Mouse (Mus musculus) midbrain, embryonic 11.5 days (tissue): ENCODE results near the gene Crtac1. TPM values are rescaled to one million over a fixed set of nuclear protein-coding genes. Genes with fewer than 3 reads are reported as not detected.

Experiments
- ATAC-seq: fragments of 200-750 bp; cut with Nextera tagmentation; 2 replicates; pipeline ENCODE4 v1.8.0; 2017; ENCODE audit warnings: moderate TSS enrichment, moderate library complexity; ENCODE audit not compliant: low FRiP score
- DNase-seq: peaks from one replicate; pipeline ENCODE4 v3.0.0; 2015; ENCODE audit warnings: low spot score; ENCODE audit errors: missing footprints
- H3K27ac ChIP-seq: fragments of 300-500 bp; sonication (generic); 2 replicates; pipeline ENCODE4 v1.5.1; 2014; ENCODE audit warnings: low read depth, low read length
- H3K27me3 ChIP-seq: fragments of 300-500 bp; sonication (generic); 2 replicates; pipeline ENCODE4 v1.6.1; 2014; ENCODE audit warnings: mild to moderate bottlenecking, low read length, moderate library complexity, mixed read lengths; ENCODE audit not compliant: control insufficient read depth, insufficient read depth
- H3K36me3 ChIP-seq: fragments of 300-500 bp; sonication (generic); 2 replicates; pipeline ENCODE4 v1.6.1; 2014; ENCODE audit warnings: mild to moderate bottlenecking, low read length, moderate library complexity, mixed read lengths; ENCODE audit not compliant: control insufficient read depth, insufficient read depth
- H3K4me1 ChIP-seq: fragments of 300-500 bp; sonication (generic); 2 replicates; pipeline ENCODE4 v1.6.1; 2014; ENCODE audit warnings: low read length; ENCODE audit not compliant: control insufficient read depth, insufficient read depth
- H3K4me2 ChIP-seq: fragments of 300-500 bp; sonication (generic); 2 replicates; pipeline ENCODE4 v1.6.1; 2014; ENCODE audit warnings: mild to moderate bottlenecking, moderate library complexity
- H3K4me3 ChIP-seq: fragments of 300-500 bp; sonication (generic); 2 replicates; pipeline ENCODE4 v1.5.1; 2014; ENCODE audit warnings: low read depth, low read length
- H3K9ac ChIP-seq: fragments of 300-500 bp; sonication (generic); 2 replicates; pipeline ENCODE4 v1.6.1; 2014; ENCODE audit warnings: low read length
- H3K9me3 ChIP-seq: fragments of 300-500 bp; sonication (generic); 2 replicates; pipeline ENCODE4 v1.6.1; 2016; ENCODE audit warnings: low read length; ENCODE audit not compliant: control insufficient read depth
- WGBS: fragments of 180-500 bp; shearing (Covaris S2); extraction: QIAGEN DNeasy Blood & Tissue Kit; methylation state at CpG from one replicate; pipeline ENCODE4 v1.1.7; 2014; 5-methylcytosine and 5-hydroxymethylcytosine counted together
- polyA plus RNA-seq: library from polyadenylated mRNA; unstranded; fragments of >200 nt; fragmentation: Nextera tagmentation; extraction: Ambion mirVana; gene quantifications from 2 replicates; pipeline ENCODE4 v1.2.1, GENCODE M21; 2014

Crtac1 gene
- polyA plus RNA-seq, 1 experiment from 2014 or later = 3.3 TPM

DNA sequence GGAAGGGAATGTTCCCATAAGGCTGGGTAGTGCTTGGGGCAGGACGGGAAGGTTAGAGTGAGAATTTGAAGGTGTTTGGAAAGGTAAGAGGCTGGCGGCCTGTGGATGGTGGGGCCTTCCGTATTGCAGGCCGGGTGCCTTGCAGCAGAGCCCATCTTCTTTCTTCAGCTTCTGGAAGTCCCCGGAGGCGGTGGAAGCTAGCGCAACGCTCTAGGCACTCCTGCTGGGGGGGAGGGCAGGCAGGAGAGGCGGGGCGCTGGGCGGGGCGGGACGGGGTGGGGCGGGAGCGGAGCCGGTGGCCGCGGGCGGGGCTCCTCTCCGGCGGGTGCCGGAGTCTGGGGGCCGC lies 176.2 kb downstream of the Crtac1 start:
- Histone ChIP-seq H3K4me2 (peak overlapping the region; percentile 76), H3K27ac (no peak overlapping the region), H3K4me3 (peak overlapping the region; percentile 42), H3K36me3 (no peaks in the 10 kb centered on the region), H3K9ac (peak overlapping the region; percentile 51), H3K9me3 (no peaks in the 10 kb centered on the region), H3K27me3 (peaks cover 4% of the 10 kb centered on the region; the same call in 1 of the 2 replicates), H3K4me1 (no peaks in the 10 kb centered on the region; the same call in 1 of the 2 replicates)
- DNase-seq (no peak), ATAC-seq (peak; percentile 76)
- WGBS = 2% methylated on average over 21 of the region's 23 CpGs

DNA sequence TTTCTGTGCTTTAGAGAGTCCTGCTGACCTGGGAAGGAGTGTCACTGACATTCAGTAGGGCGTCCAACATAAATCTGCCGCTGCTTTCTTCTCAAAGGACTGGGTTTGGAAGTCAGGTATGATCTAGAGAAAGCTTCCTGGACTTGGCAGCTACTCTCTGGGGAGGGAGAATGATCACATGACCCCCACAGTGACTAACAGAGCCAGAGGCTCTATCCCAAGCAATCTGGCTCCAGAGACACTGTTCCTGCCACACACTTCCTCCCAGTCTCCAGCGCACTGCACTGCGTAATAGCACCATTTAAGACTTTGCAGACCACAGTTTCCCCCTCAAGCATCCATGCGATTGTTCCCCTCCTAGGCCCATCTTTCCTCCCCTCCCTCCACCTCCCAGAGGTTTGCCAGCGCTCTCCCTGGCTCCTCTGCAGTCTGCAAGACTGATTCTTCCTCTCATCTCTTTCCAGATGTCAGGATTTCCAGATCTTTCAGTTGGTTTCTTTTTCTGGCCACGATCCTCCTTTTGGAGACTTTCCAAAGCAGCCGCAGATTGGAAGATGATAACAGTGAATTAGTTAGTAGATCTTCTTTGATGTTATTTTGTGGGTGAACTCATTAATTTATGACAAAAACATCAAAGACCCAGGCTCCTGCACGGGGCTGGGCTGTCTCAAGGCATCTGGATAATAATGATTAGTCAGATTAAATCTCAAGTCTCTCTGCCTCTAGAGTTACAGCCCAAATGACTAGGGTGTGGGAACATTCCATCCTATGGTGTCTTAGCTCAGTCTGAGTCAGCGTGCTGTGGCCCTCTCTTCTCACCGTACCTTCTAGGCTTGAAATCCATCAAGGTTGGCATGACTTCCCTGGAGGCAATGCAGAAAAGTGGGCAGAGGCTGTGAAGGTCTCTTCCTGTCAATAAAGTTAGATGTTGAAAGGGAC lies 181.3 kb downstream of the Crtac1 start:
- Histone ChIP-seq H3K27me3 (peaks cover 4% of the 10 kb centered on the region; the same call in 1 of the 2 replicates), H3K4me2 (no peak overlapping the region), H3K9ac (no peak overlapping the region), H3K4me1 (no peaks in the 10 kb centered on the region; the same call in 1 of the 2 replicates), H3K27ac (no peak overlapping the region), H3K4me3 (no peak overlapping the region), H3K9me3 (no peaks in the 10 kb centered on the region), H3K36me3 (no peaks in the 10 kb centered on the region)
- 74% methylated on average over 11 of the region's 11 CpGs for WGBS
- ATAC-seq (no peak), DNase-seq (no peak)

DNA sequence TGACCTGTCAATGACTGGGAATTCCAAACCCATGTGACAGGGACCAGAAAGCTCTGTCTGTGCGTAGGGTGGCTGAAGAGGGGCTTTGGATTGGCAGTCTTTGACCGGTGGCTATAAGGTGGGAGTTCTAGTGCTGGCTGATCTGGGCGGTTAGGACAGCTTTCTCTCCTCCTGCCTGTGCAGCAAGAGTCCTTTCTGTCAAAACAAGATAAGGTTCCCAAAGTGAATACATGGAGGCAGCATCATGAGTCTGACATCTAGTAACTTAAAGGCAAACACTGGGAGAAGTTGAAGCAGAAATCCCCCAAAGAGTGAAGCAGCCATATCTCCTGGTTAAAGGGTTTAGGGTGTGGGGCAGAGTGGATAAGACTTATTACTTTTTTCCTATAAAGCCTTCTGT lies 184.1 kb downstream of the Crtac1 start, which contains the start of gene Golga7b:
TSS of gene Golga7b (plus strand) at position 56 of the 400 bp plus-strand sequence.
- no peak within 1 kb of the TSS for H3K4me3 ChIP-seq
- H3K27ac ChIP-seq = no peak within 1 kb of the TSS
- ATAC-seq (no peak), DNase-seq (no peak)
- H3K27me3 ChIP-seq = no peaks in the 10 kb centered on the region
- no peak within 1 kb of the TSS for H3K9ac ChIP-seq
- no peaks in the 10 kb centered on the region for H3K36me3 ChIP-seq
- H3K4me2 ChIP-seq = no peak within 1 kb of the TSS
- no peaks in the 10 kb centered on the region for H3K4me1 ChIP-seq
- 83% methylated on average over 3 of the region's 3 CpGs for WGBS
- no peaks in the 10 kb centered on the region for H3K9me3 ChIP-seq

DNA sequence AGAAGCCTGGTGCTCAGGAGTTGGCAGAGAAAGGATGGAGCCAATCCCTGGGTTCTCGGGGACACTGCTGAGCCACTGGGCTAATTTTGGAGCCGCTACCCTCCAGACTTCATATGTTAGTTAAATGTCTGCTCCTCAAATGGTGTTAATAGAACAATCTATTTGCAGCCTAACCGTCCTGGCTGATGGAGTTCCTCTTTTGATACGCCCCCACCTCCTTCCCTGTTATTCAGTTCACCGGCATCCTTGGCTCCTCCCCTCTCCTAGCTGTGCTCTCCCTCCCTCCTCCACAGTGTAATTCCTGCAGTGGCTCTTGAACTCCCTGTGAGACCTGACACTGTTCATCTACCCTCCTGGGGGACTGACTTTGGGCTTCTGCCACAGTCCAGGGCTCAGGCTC lies 185.0 kb downstream of the Crtac1 start:
- H3K27ac ChIP-seq = no peak overlapping the region
- H3K9me3 ChIP-seq = no peaks in the 10 kb centered on the region
- ATAC-seq (no peak), DNase-seq (no peak)
- no peaks in the 10 kb centered on the region for H3K27me3 ChIP-seq
- H3K4me2 ChIP-seq = no peak overlapping the region
- no peak overlapping the region for H3K4me3 ChIP-seq
- no peaks in the 10 kb centered on the region for H3K36me3 ChIP-seq
- no peaks in the 10 kb centered on the region for H3K4me1 ChIP-seq
- H3K9ac ChIP-seq = no peak overlapping the region
- WGBS = 63% methylated on average over 5 of the region's 5 CpGs

DNA sequence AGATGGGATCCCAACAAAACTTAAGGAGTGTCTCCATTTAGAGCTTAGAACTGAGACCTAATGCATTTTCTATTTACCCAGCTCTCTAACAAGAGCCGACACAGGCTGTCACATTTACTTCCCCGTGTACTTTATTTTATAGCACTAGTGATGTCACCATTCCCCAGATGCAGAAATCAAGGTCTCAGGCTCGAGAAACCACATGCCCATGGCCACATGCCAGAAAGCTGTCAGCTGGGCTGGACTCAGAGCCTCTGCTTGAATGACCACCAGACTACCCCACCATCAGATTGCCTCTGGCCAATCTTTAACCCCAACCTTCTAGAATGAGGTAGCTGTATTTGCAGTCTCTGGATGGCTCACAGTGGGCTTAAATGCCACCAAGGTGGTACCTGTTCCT lies 188.2 kb downstream of the Crtac1 start:
- H3K36me3 ChIP-seq = no peaks in the 10 kb centered on the region
- no peaks in the 10 kb centered on the region for H3K27me3 ChIP-seq
- no peak overlapping the region for H3K4me3 ChIP-seq
- no peak overlapping the region for H3K9ac ChIP-seq
- H3K4me2 ChIP-seq = no peak overlapping the region
- no peak for DNase-seq
- no peaks in the 10 kb centered on the region for H3K4me1 ChIP-seq
- WGBS = 79% methylated on average over 3 of the region's 3 CpGs
- H3K27ac ChIP-seq = no peak overlapping the region
- no peak for ATAC-seq
- no peaks in the 10 kb centered on the region for H3K9me3 ChIP-seq

DNA sequence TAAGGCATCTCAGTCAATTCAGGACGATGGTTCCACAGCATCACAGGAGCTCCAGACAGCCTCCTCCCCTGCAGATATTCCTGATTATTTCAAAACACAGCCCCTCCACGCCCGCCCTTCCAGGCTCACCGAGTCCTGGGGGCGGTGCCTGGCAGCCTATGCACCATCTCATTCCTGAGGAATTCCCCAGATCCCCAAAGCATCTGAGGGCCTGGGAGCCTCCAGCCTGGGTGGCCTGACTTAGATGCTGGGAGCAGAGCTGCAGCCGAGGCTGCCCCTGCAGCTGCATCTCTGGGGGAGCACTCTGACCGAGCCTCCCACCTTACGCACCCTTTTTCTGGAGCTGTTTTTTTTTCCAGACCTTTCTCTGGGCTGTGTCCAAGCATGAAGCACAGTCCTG lies 190.7 kb downstream of the Crtac1 start:
- no peak overlapping the region for H3K9ac ChIP-seq
- no peaks in the 10 kb centered on the region for H3K36me3 ChIP-seq

DNA sequence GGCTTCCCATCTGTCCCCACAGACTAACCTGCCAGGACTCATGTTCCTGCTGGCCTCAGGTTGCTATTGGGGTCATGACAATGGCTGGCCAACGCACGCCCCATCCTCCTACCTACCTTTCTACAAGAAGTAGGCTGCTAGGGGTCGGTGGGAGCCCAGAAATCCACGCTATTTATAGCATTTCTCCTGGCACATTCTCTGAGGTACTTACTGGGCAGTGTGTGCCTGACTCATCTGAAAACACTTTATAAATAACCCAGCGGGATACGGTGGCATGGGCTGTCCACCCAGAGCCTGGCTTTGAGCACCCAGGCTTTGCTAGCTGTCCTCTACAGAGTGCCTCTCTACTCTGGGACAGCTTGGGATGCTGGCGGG lies 193.3 kb downstream of the Crtac1 start:
- Histone ChIP-seq H3K36me3 (no peaks in the 10 kb centered on the region), H3K4me1 (no peaks in the 10 kb centered on the region), H3K9me3 (no peaks in the 10 kb centered on the region), H3K27me3 (no peaks in the 10 kb centered on the region), H3K9ac (no peak overlapping the region), H3K4me2 (no peak overlapping the region), H3K27ac (no peak overlapping the region), H3K4me3 (no peak overlapping the region)
- WGBS = 66% methylated on average over 7 of the region's 7 CpGs
- ATAC-seq = no peak
- no peak for DNase-seq

More for the DNA sequence above, 190.7 kb downstream of the Crtac1 start:
- ATAC-seq (no peak), DNase-seq (no peak)
- Histone ChIP-seq H3K4me3 (no peak overlapping the region), H3K9me3 (no peaks in the 10 kb centered on the region), H3K27ac (no peak overlapping the region), H3K27me3 (no peaks in the 10 kb centered on the region), H3K4me2 (no peak overlapping the region), H3K4me1 (no peaks in the 10 kb centered on the region)
- WGBS = 51% methylated on average over 8 of the region's 8 CpGs

DNA sequence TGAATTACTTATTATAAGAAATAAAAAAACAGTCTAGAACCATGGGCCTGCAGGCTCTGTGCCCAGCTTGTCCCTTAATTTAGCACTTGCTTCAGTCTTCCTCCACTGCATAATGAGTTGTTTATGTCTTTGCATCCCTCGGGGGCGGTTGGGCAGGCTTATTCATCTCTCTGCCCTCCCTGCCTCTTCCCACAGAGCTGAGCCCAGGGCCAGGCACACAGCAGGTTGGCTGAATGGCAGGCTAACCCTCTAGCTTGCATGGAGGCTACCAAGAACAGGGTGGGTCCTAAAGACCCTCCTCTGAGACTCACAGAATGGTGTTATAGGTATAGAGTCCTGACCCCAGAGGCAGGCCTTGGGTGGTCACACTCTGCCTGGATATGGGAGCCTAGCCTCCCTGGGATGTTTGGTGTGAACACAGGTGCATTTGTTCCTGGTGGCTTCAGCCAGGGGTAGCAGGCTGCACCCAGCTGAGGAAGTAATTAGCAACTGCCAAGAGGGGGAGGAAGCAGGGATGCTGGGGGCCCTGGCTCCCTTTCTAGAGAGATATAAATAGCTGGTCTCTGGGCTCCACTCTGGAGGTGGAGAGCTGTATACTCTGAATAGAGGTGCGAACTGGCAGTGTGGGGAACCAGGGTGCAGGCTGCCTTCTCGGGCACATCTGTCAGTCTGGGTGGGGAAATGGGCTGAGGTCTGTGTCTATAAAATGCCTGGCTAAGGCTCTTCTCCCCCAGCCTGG lies 193.8 kb downstream of the Crtac1 start:
- ATAC-seq = no peak
- no peaks in the 10 kb centered on the region for H3K4me1 ChIP-seq
- 26% methylated on average over 4 of the region's 4 CpGs for WGBS
- no peak overlapping the region for H3K9ac ChIP-seq
- no peaks in the 10 kb centered on the region for H3K27me3 ChIP-seq
- H3K27ac ChIP-seq = no peak overlapping the region
- DNase-seq = no peak
- no peaks in the 10 kb centered on the region for H3K9me3 ChIP-seq
- no peak overlapping the region for H3K4me2 ChIP-seq
- no peak overlapping the region for H3K4me3 ChIP-seq
- H3K36me3 ChIP-seq = no peaks in the 10 kb centered on the region
